Mouse (Mus musculus) MEL (cell line): ENCODE results near the gene Mcfd2. TPM values are rescaled to one million over a fixed set of nuclear protein-coding genes. Genes with fewer than 3 reads are reported as not detected.

Source experiments
- DNase-seq: peaks from one replicate; pipeline ENCODE4 v3.0.0; 2011; ENCODE audit warnings: low read depth, low spot score
- H3K27ac ChIP-seq: 2 replicates; pipeline ENCODE4 v1.5.1; 2012; ENCODE audit warnings: low read depth, mild to moderate bottlenecking, control low read depth, low read length, moderate library complexity; ENCODE audit not compliant: control insufficient read depth
- H3K27me3 ChIP-seq, 2 experiments: fragments of 150-350 bp in 1 of 2; sonication (generic) in 1 of 2; 2 replicates each; pipeline ENCODE4 v1.6.1; 2012; ENCODE audit warnings: low read length in 2 of 2, mild to moderate bottlenecking in 2 of 2, improper control_type of control experiment in 1 of 2, moderate library complexity in 1 of 2; ENCODE audit not compliant: insufficient read depth in 2 of 2, control insufficient read depth in 1 of 2
- H3K36me3 ChIP-seq, 2 experiments: 2 replicates each; pipeline ENCODE4 v1.6.1; 2012 to 2014; ENCODE audit warnings: low read length in 2 of 2, improper control_type of control experiment in 1 of 2, inconsistent platforms in 1 of 2, mild to moderate bottlenecking in 1 of 2; ENCODE audit not compliant: insufficient read depth in 2 of 2, control insufficient read depth in 1 of 2
- H3K4me1 ChIP-seq, 2 experiments: fragments of 150-350 bp in 1 of 2; sonication (generic) in 1 of 2; 2 replicates each; pipeline ENCODE4 v1.6.1; 2012; ENCODE audit warnings: low read length in 2 of 2, improper control_type of control experiment in 1 of 2, mild to moderate bottlenecking in 1 of 2; ENCODE audit not compliant: insufficient read depth in 2 of 2, control insufficient read depth in 1 of 2
- H3K4me3 ChIP-seq, 2 experiments: fragments of 150-350 bp in 1 of 2; sonication (generic) in 1 of 2; 2 replicates each; pipeline ENCODE4 v1.5.1; 2012; ENCODE audit warnings: low read depth in 2 of 2, low read length in 2 of 2, mild to moderate bottlenecking in 2 of 2, moderate library complexity in 2 of 2, control low read depth in 1 of 2, improper control_type of control experiment in 1 of 2; ENCODE audit not compliant: control insufficient read depth in 1 of 2, insufficient read depth in 1 of 2
- H3K79me2 ChIP-seq: 2 replicates; pipeline ENCODE4 v1.6.1; 2012; ENCODE audit warnings: mild to moderate bottlenecking, low read length, moderate library complexity; ENCODE audit not compliant: control insufficient read depth, poor library complexity, insufficient read depth
- H3K9ac ChIP-seq: 2 replicates; pipeline ENCODE4 v1.6.1; 2012; ENCODE audit warnings: low read depth, mild to moderate bottlenecking, control low read depth, low read length, moderate library complexity; ENCODE audit not compliant: control insufficient read depth, poor library complexity, severe bottlenecking
- H3K9me3 ChIP-seq: fragments of 150-350 bp; sonication (generic); replicated peaks from 2 replicates; pipeline ENCODE4 v1.6.1; 2012; ENCODE audit warnings: mild to moderate bottlenecking, low read length, improper control_type of control experiment, moderate library complexity; ENCODE audit not compliant: insufficient read depth
- BHLHE40 ChIP-seq: IDR thresholded peaks from 2 replicates; pipeline ENCODE4 v1.6.1; 2012; ENCODE audit warnings: low read depth, mild to moderate bottlenecking, inconsistent platforms, low read length, improper control_type of control experiment, borderline replicate concordance
- CHD1 ChIP-seq: IDR thresholded peaks from 2 replicates; pipeline ENCODE4 v1.6.1; 2012; ENCODE audit warnings: low read depth, mild to moderate bottlenecking, inconsistent platforms, low read length, improper control_type of control experiment
- CTCF ChIP-seq, 3 experiments: IDR thresholded peaks in 2 of 3; conservative IDR thresholded peaks in 1 of 3; 2 replicates each; pipeline ENCODE4 v1.5.1; 2011 to 2012; ENCODE audit warnings: low read length in 3 of 3, low read depth in 2 of 3, mild to moderate bottlenecking in 2 of 3, improper control_type of control experiment in 1 of 3, inconsistent platforms in 1 of 3, mixed read lengths in 1 of 3, moderate library complexity in 1 of 3; ENCODE audit not compliant: control insufficient read depth in 1 of 3, insufficient read depth in 1 of 3, poor library complexity in 1 of 3, severe bottlenecking in 1 of 3
- E2F4 ChIP-seq: IDR thresholded peaks from 2 replicates; pipeline ENCODE4 v1.6.1; 2011; ENCODE audit warnings: low read depth, low read length, improper control_type of control experiment, borderline replicate concordance
- ELF1 ChIP-seq: IDR thresholded peaks from 2 replicates; pipeline ENCODE4 v1.6.1; 2014; ENCODE audit warnings: low read depth, mild to moderate bottlenecking, inconsistent platforms, low read length, improper control_type of control experiment, moderate library complexity
- ETS1 ChIP-seq: IDR thresholded peaks from 2 replicates; pipeline ENCODE4 v1.6.1; 2012; ENCODE audit warnings: low read depth, mild to moderate bottlenecking, inconsistent platforms, low read length, improper control_type of control experiment, moderate library complexity
- GABPA ChIP-seq: IDR thresholded peaks from 2 replicates; pipeline ENCODE4 v1.6.1; 2012; ENCODE audit warnings: low read depth, mild to moderate bottlenecking, inconsistent platforms, low read length, improper control_type of control experiment, moderate library complexity
- JUND ChIP-seq: IDR thresholded peaks from 2 replicates; pipeline ENCODE4 v1.6.1; 2011; ENCODE audit warnings: low read depth, mild to moderate bottlenecking, improper control_type of control experiment, low read length
- KAT2A ChIP-seq: conservative IDR thresholded peaks from 2 replicates; pipeline ENCODE4 v1.6.1; 2012; ENCODE audit warnings: low read depth, low read length, improper control_type of control experiment, inconsistent platforms
- MAFK ChIP-seq: IDR thresholded peaks from 2 replicates; pipeline ENCODE4 v1.6.1; 2011; ENCODE audit warnings: low read depth, mild to moderate bottlenecking, low read length, improper control_type of control experiment, borderline replicate concordance
- MAX ChIP-seq: IDR thresholded peaks from 2 replicates; pipeline ENCODE4 v1.6.1; 2011; ENCODE audit warnings: low read length, improper control_type of control experiment
- MEF2A ChIP-seq: IDR thresholded peaks from 2 replicates; pipeline ENCODE4 v1.6.1; 2014; ENCODE audit warnings: low read depth, mild to moderate bottlenecking, inconsistent platforms, low read length, improper control_type of control experiment; ENCODE audit not compliant: poor library complexity, insufficient replicate concordance, severe bottlenecking; ENCODE audit errors: extremely low read depth
- NELFE ChIP-seq: IDR thresholded peaks from 2 replicates; pipeline ENCODE4 v1.6.1; 2011; ENCODE audit warnings: low read depth, low read length, improper control_type of control experiment
- POLR2A ChIP-seq, 2 experiments: IDR thresholded peaks; 2 replicates each; pipeline ENCODE4 v1.6.1; 2011 to 2012; ENCODE audit warnings: low read length in 2 of 2, mild to moderate bottlenecking in 2 of 2, control low read depth in 1 of 2, improper control_type of control experiment in 1 of 2, low read depth in 1 of 2, moderate library complexity in 1 of 2; ENCODE audit not compliant: control insufficient read depth in 1 of 2, insufficient read depth in 1 of 2, poor library complexity in 1 of 2
- POLR2AphosphoS2 ChIP-seq: IDR thresholded peaks from 2 replicates; pipeline ENCODE4 v1.6.1; 2011; ENCODE audit warnings: low read length, improper control_type of control experiment
- POLR2AphosphoS5 ChIP-seq: IDR thresholded peaks from 2 replicates; pipeline ENCODE4 v1.6.1; 2012; ENCODE audit warnings: low read depth, borderline replicate concordance, mild to moderate bottlenecking, inconsistent platforms, low read length, moderate library complexity, mixed read lengths
- RAD21 ChIP-seq: IDR thresholded peaks from 2 replicates; pipeline ENCODE4 v1.6.1; 2011; ENCODE audit warnings: mild to moderate bottlenecking, low read depth, low read length, improper control_type of control experiment
- RCOR1 ChIP-seq: IDR thresholded peaks from 2 replicates; pipeline ENCODE4 v1.6.1; 2012; ENCODE audit warnings: low read depth, mild to moderate bottlenecking, inconsistent platforms, low read length, improper control_type of control experiment
- TAL1 ChIP-seq: IDR thresholded peaks from 2 replicates; pipeline ENCODE4 v1.6.1; 2012; ENCODE audit warnings: mild to moderate bottlenecking, inconsistent platforms, low read length, moderate library complexity, mixed read lengths
- TCF12 ChIP-seq: IDR thresholded peaks from 2 replicates; pipeline ENCODE4 v1.6.1; 2014; ENCODE audit warnings: low read depth, mild to moderate bottlenecking, inconsistent platforms, low read length, improper control_type of control experiment, moderate library complexity
- USF1 ChIP-seq: IDR thresholded peaks from 2 replicates; pipeline ENCODE4 v1.6.1; 2014; ENCODE audit warnings: low read depth, mild to moderate bottlenecking, inconsistent platforms, low read length, improper control_type of control experiment, moderate library complexity
- ZC3H11A ChIP-seq: IDR thresholded peaks from 2 replicates; pipeline ENCODE4 v1.6.1; 2012; ENCODE audit warnings: low read depth, mild to moderate bottlenecking, inconsistent platforms, low read length, improper control_type of control experiment
- ZMIZ1 ChIP-seq: IDR thresholded peaks from 2 replicates; pipeline ENCODE4 v1.6.1; 2012; ENCODE audit warnings: low read depth, mild to moderate bottlenecking, inconsistent platforms, low read length, improper control_type of control experiment, moderate library complexity
- ZNF384 ChIP-seq: IDR thresholded peaks from 2 replicates; pipeline ENCODE4 v1.6.1; 2012; ENCODE audit warnings: low read depth, mild to moderate bottlenecking, inconsistent platforms, low read length, improper control_type of control experiment
- polyA plus RNA-seq, 2 experiments: library from polyadenylated mRNA; stranded (reverse) in 1 of 2; unstranded in 1 of 2; fragments of >175 nt in 1 of 2; fragments of >200 nt in 1 of 2; gene quantifications; 2 replicates each; pipeline versions ENCODE4 v1.2.1 to v1.2.4; 2012; ENCODE audit warnings: low replicate concordance in 2 of 2, low read depth in 1 of 2; ENCODE audit not compliant: insufficient read length in 2 of 2, insufficient read depth in 1 of 2, missing spikeins in 1 of 2
- total RNA-seq: library from RNA; depleted of rRNA; stranded (reverse); fragments of 300-350 nt; gene quantifications from 2 replicates; pipeline ENCODE4 v1.2.3, GENCODE M21; 2012

Gene Mcfd2
- total and polyA plus RNA-seq, 3 experiments, result 50.4 to 52.6 TPM; not detected in 1

DNA sequence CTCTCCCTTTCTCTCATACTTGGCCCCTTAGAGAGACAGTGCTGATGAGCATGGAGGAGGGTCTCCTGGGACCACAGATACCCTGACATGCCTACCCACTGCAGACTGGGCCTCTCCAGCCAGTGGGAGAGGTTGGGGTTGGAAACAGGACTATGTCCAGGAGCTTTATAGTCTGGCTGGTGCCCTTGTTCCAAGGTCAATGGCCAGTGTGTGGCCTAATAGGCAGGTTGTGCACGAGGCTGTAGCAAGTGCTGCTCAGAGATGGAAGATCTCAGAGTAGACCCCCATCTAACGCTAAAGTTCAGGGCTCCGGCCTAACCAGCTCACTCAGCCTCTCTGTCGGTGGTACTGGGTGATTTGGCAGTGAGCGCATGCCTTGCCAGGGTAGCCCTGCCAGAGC, 26.0 kb upstream of the Mcfd2 start:
- peaks cover 0 to 5% of the 10 kb centered on the region in 2 experiments; a peak in 3 of 4 replicates for H3K36me3 ChIP-seq
- peaks cover 0 to 6% of the 10 kb centered on the region in 2 experiments; a peak in 2 of 4 replicates for H3K4me1 ChIP-seq
- no peak overlapping the region for H3K27ac ChIP-seq
- H3K79me2 ChIP-seq, result no peaks in the 10 kb centered on the region
- TF ChIP-seq RAD21 (no peak), POLR2A (IDR thresholded peaks at IDR 0.05; ENCODE audit: control insufficient read depth in 1 of 2, insufficient read depth in 1 of 2, low read depth in 1 of 2, low read length in 2 of 2, poor library complexity in 1 of 2) (no peak), MAX (no peak), GABPA (no peak), TAL1 (no peak), USF1 (no peak), JUND (no peak), ZMIZ1 (no peak), POLR2AphosphoS2 (no peak), E2F4 (no peak), KAT2A (no peak), MAFK (no peak), ZNF384 (no peak), POLR2AphosphoS5 (no peak), MEF2A (no peak), RCOR1 (no peak), ZC3H11A (no peak), BHLHE40 (no peak), CTCF (IDR thresholded peaks at IDR 0.05 in 2 of 3, conservative IDR thresholded peaks at IDR 0.05 in 1 of 3; ENCODE audit: control insufficient read depth in 1 of 3, insufficient read depth in 1 of 3, low read depth in 2 of 3, low read length in 3 of 3, poor library complexity in 1 of 3, severe bottlenecking in 1 of 3) (no peak)
- TF ChIP-seq, all 39 proteins: peak for 0
- Histone ChIP-seq H3K4me3 (no peak overlapping the region), H3K27me3 (no peaks in the 10 kb centered on the region), H3K9me3 (no peaks in the 10 kb centered on the region), H3K9ac (no peak overlapping the region)
- no peak for DNase-seq

DNA sequence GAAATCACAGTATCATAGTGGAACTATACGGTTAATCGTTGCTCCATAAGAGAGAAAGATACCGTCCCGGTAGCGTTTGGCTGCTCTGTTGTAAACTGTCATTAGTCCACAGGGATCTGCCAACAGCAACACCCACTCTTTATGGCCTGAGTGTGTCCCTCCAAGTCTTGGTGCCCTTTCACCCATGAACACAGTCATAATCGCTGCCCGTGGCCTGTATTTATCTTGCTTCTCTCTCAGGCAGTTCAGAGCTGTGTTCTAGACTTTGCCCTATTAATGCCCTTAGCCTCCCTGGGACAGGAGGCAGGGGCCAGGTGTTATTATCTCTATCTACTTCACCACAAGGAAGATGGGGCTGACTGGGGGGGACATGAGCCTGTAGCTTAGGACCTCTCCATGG, 25.3 kb upstream of the Mcfd2 start:
- peaks cover 0 to 5% of the 10 kb centered on the region in 2 experiments; a peak in 3 of 4 replicates for H3K36me3 ChIP-seq
- no peak for DNase-seq
- H3K4me3 ChIP-seq, result no peak overlapping the region
- H3K4me1 ChIP-seq, result peaks cover 0 to 6% of the 10 kb centered on the region in 2 experiments; a peak in 2 of 4 replicates
- no peaks in the 10 kb centered on the region for H3K27me3 ChIP-seq
- H3K9ac ChIP-seq, result no peak overlapping the region
- H3K9me3 ChIP-seq, result no peaks in the 10 kb centered on the region
- TF ChIP-seq ETS1 (no peak), TCF12 (no peak), NELFE (no peak), CHD1 (no peak), KAT2A (no peak), GABPA (no peak), MAX (no peak), ELF1 (no peak)
- H3K79me2 ChIP-seq, result no peaks in the 10 kb centered on the region
- no peak overlapping the region for H3K27ac ChIP-seq
